Mouse (Mus musculus) C2C12 (cell line): ENCODE data around the gene Stard13.

Experiments used
- CTCF ChIP-seq: IDR thresholded peaks from one replicate; pipeline ENCODE4 v1.5.1; 2011; ENCODE audit not compliant: control insufficient read depth, insufficient read depth, insufficient read length
- FOSL1 ChIP-seq: IDR thresholded peaks from one replicate; pipeline ENCODE4 v1.8.0; 2011; ENCODE audit warnings: mild to moderate bottlenecking, low read length; ENCODE audit not compliant: poor library complexity, insufficient read depth, severe bottlenecking
- MAX ChIP-seq: IDR thresholded peaks from one replicate; pipeline ENCODE4 v1.6.1; 2011; ENCODE audit warnings: mild to moderate bottlenecking, control low read depth
- MYOD1 ChIP-seq: IDR thresholded peaks from one replicate; pipeline ENCODE4 v1.6.1; 2011; ENCODE audit warnings: low read depth; ENCODE audit not compliant: control insufficient read depth, insufficient read length
- MYOG ChIP-seq: IDR thresholded peaks from one replicate; pipeline ENCODE4 v1.6.1; 2011; ENCODE audit not compliant: control insufficient read depth, insufficient read length; ENCODE audit errors: extremely low read depth
- USF1 ChIP-seq: IDR thresholded peaks from one replicate; pipeline ENCODE4 v1.6.1; 2011; ENCODE audit warnings: low read depth, mild to moderate bottlenecking, control low read depth, moderate library complexity

DNA sequence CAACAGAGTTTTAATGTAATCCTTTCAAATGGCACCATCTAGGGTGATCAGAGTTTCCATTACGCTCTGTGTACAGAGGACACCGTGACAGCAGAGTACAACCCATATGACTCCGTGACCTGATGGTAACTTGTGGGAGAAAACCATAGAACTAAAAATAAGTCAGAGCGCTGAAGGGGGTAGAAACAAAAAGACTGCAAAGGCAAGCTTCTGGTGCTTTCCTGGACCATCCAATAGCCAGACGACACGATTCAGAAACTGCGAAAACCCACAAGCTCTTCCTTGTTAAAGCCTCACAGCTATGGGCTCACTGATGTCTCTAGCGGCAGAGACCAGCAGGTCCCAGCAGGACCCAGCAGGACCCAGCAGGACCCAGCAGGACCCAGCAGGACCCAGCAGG is 18.6 kb upstream of the Stard13 start:
- TF ChIP-seq MYOD1 (no peak), USF1 (no peak), CTCF (no peak), MAX (no peak), FOSL1 (no peak), MYOG (no peak)
